Mouse (Mus musculus) MN1 (cell line): ENCODE measurements around the gene Iqcm.
"Not testable (repeated sequence)": the region's sequence is repeated elsewhere in the genome, so short reads cannot be mapped to it uniquely, and the experiment has no call there.

Experiments used
- DNase-seq: peaks from one replicate; pipeline ENCODE4 v3.0.0-alpha.2; 2016; ENCODE audit warnings: low spot score

Gene Iqcm

DNA sequence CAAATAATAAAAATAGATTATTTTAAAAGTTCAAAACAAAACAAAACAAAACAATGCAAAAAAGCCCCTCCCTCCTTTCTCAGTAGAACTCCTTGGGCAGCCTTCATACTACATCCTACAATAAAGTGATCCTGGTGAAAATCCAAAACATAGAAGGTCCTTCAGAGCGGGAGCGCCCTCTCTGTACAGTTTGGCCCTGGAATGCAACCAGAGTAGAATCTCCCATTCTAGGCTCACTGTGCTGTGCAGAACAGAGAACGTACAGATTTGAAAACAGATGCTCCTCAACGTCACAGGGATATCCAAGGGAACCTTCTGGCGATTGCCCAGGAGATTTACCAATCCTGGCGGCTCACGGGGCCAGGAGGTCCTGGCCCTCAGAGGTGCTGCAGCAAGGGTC, at the start of gene Iqcm:
Iqcm (plus strand) TSS at position 301 of the 400 bp plus-strand sequence.
- no peak for DNase-seq

DNA sequence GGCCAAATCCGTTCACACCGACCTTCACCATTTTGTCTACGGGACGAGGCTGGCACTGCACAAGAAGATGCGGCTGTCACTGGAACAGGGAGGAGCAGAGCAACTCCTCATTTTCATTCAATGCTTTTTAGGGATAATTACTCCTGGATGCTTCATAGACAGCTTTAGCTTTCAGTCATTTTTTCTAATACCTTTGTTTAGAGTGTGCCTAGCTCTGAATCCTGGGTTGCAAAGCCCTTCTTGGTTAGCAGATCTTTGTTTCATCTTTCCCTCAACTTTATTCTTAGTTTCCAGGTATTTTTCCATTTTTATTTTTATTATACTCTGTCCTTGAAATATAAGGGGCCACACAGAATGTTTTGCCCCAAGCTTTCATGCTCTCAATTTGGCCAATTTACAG, 42.0 kb upstream of the Iqcm start, which contains the start of gene Gm10358:
Gm10358 (minus strand) TSS at position 101 of the 400 bp plus-strand sequence.
- no peak for DNase-seq

DNA sequence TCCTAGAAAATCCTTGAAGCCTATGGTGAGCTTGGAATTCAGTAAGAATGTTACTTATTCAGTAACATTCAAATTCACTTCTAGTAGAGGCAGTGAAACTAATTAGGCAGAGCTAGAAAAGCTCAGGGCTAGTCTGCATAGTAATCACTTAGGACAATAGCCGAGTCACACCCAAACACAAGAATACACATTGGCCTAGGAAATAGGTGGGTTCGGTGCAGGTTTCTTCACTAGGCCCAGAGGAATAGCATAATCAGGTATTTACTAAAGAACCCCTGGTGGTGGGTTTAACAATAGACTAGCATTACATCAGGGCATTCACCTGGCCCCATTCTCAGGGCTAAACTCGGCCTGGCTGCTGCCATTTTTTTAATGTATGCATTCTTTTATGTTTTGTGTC, 32.8 kb upstream of the Iqcm start:
- not testable (repeated sequence) for DNase-seq

DNA sequence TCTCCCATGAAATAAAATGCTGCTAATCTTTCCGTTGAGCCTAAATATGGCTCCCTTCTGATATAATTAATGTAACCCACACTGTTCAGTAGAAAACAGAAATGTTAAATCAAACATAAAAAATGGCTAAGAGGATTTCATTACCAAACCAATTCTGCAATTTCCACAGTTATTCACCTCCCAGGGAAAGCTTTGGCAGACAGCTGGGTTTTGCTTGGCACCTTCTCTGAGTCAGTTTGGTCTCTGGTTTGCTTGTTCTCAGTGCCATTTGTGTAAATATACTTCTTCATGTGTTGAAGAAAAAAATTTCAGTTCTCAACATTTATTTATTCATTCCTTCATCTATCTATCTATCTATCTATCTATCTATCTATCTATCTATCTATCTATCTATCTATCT, 28.3 kb downstream of the Iqcm start:
- DNase-seq: no peak

DNA sequence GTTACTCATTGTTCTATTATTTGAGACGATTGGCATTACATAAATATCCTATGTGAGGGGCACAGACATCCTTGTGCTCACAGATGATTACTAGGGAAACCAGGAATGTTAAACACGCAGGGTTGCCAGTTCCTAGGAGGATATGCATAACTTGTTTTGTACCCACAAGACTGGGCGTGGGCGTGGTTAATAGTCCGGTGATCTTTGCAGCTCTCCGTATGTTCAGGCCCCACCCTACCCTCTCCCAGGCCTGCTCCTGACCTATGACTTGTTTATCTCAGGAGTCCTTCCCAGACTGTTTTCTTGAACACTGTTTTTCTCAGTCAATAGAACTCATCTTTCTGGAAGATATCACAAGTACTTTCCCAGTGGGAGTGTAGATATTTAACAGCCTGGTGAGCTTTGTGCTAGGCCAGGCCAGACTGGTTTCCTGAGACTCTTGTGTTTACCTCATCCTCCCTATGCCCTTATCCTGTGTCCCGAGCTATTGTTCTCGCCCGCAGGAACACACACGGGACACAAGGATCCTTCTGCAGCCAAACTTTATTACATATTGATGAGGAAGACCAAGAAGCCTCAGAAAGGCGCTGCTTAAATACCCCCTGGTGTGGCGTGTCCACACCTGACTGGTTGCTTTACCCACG, 40.7 kb downstream of the Iqcm start:
- DNase-seq: no peak

DNA sequence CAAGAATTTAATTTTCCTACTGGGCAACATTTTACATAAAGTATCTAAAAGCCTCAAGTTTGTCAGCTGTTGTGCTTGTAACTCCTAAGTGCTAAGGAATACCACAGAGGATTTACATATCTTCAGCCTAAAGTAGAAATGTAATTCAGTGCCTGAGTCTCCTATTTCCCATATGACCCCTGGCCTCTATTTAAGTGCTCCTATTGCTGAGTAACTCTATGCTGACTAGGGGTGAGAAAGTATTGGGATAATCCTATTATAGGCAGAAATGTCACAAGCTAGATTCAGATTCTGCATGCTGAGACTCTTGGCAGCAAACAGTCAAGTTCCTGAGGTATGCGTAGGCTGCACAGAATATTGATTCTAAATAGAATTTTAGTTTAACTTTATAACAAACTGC, 60.8 kb downstream of the Iqcm start:
- DNase-seq: no peak

DNA sequence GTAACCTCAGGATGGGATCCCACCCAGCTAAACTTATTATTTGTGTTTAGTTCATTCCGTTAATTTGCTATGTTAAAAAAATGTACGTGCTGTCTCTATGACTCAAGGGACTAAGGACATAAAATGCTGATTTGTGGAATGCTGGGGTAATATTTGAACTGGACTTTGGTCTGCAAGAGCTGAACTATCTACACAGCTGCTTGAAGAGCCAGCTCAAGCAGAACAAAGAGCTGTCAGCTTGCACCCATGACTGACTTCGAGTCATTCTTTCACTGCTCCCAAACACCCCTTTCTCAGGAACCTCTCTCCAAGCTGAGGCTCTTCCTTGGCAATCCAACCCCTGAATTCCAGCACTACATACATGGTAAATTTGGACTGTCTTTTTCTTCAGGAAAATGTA, 65.3 kb downstream of the Iqcm start:
- DNase-seq: no peak

DNA sequence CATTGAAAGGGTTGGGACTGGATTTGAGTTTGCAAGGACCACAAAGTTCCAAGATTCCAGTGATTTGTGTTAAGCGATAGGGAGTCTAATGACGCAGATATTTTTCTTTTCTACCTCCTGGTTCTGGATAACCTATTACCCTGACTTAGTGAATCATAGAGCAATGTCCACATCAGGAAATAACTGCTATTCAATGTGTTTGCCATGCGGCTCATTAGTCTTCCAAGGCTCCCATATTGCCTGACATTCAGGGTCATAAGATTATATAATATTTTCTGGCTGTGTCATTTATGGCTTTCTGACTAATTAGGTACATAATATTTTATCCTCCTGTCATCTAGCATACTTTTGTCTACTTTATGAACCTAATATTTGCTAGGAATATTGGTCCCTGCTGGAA, 100.8 kb downstream of the Iqcm start:
- no peak for DNase-seq

DNA sequence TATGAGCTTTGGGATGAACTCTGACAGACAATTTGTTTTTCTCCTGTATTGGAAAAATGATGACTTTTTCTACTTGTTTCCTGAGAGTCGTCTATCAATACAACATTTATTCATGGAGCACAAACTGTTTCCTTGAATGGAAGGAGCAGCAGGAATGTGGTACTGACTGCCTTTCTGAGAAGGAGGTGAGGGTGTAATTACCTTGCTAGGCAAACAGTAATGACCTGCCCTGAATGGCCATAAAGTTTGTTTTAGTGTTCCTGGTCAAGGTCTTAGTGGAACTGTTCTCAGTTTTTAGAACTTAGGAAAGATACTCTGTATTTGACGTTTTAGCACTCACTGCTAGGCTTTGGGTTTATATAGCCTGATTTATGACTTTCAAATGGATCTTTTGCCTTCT, 147.8 kb downstream of the Iqcm start:
- DNase-seq: no peak

DNA sequence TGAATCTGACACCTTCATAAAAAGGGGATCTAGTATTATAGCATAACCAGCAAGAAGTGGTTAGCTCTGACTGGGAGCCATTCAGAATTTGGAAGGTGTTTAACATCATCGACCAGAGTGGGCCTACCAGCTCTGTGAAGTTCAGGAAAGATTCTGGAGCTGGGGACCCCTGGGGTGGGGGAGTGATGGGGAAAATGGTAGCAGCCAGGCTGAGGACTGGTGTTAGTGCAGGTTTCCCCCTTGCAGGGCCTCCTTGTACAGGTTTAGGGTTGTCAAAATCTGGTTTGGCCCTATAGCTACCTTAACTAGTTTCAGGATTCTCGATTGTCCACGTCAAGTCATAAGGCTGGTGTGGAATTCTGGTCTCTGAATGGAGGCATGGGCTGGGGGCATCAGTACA, 194.5 kb downstream of the Iqcm start:
- no peak for DNase-seq

DNA sequence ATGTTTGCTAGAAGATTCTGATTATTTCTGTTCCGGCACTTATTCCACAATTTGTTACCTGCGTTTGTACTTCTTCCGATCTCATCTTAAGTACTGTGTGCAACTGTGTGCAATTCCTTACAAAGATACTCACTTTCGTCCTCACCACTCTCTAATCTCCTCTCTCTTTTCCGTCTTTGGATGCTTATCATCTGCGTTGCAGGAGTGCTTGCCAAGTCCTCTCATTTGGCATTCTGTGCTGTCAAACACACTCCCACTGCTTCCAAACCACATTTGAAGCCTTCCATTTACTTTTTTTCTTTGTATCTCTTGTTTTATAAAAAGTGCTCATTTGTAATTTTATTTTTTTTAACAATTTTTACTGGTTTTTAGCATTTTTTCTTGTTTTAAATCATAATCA, 210.8 kb downstream of the Iqcm start:
- no peak for DNase-seq

DNA sequence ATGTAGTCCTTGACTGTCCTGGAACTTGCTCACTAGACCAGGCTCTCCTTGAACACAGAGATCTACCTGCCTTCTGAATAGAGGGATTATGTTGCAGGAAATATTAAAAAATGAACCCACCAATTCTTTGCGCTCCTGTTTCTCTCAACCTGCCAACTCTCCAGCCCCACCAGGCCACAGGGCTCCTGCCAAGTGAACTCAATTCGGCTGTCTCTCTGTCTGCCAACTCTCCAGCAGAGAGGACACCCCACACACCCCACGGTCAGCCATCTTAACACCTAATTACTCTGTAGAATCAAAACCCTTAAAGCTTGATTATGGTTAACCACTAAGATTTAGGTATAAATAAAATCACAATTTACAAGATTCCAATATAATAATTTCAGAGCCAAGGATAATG, 298.1 kb downstream of the Iqcm start:
- no peak for DNase-seq

DNA sequence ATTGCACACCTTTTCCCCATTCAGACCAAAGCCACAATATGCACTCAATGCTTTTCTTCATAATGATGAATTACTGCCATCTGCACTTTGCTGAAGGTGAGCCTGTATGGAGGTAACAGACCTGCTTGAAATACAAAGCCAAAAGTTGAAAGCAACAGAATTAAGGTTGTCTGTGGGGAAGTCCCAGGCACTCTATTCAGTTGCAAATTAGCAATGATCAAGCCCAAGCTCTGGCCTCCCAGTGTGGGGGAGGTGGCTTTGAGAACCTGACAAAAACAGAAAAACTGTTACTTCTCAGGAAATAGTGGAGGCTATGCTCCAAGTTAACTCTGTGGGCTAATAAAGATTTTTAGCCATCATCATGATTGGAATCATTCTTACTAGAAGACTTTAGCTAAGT, 307.1 kb downstream of the Iqcm start:
- DNase-seq: no peak

DNA sequence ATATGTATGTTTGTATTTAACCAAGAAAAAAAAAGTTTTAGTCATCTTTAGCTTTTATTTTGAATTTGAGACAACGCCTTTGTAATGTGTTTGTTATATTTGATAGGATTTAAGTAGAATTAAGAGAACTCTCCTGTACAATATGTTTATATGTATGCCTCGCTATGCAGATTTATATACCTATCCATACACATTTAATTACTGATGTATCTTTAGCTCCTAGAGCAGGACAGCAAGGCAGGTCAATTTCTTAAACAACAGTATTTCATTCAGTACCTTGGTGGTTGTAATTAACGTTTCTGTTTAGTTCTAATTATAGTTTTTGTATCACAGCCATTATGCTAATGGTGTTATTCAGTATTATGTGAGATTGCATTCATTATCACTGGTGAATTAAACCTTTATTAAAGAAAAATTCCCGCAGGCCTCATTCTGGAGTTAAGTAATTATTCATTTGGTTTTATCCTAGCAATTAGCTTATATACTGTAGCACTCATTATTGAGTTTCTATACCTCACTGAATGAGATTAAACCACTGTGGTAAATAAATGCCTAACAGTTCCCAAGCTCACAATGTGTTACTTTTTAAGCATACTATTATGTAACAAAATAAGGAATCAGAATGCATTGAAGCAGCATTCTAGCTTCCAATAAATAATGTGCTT, 380.1 kb downstream of the Iqcm start:
- DNase-seq: no peak

DNA sequence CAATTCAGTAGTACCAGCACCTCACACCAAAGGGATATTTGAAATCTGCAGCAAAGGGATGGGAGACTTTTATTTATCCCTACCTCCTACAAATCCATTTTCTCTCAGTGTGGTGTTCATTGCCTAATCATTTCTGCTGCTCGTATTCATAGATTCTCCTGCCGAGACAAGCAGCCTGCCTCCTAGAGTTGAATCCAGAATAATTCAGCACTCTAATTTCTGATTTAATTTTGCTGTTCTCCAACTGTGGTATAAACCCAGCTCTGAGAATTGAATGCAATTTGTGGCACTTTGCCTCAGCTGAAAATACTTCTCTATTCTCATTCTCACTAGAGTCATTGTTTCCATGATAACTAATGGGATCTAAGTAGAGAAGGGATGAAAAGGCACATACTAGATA, 386.8 kb downstream of the Iqcm start:
- no peak for DNase-seq

DNA sequence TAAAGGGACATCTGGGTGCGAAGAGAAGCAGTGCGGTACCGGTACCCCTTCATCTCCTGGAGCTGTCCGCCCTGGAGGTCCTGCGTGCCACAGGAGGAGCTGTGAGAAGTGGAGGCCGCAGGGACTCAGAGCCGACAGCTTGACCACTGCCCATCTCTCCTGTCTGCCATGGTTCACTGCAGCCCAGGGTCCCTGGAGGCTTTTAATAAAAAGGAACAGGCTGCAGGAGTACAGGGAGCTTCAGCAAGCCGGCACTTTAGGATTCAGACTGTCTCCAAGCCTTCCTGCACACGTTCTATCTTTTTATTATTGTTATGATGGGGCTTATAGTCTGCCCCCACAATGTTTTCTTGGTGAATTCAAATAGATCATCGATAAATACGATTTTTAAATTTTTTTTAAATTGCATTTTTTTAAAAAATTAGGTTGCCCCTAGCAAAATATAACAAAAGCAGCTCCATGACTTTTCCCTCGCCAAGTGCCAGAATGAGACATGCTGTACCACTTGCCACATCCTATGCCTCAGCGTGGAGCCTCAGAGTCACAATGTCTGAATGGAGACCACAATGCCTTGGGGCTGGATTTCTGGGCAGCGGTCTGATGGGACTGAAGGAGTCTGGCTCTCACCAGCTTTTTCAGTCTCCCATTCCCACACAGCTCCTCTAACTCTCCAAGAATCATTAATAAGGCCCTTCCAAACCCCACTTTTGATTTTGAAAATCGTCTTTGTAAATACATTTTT, 469.3 kb downstream of the Iqcm start:
- DNase-seq: no peak

DNA sequence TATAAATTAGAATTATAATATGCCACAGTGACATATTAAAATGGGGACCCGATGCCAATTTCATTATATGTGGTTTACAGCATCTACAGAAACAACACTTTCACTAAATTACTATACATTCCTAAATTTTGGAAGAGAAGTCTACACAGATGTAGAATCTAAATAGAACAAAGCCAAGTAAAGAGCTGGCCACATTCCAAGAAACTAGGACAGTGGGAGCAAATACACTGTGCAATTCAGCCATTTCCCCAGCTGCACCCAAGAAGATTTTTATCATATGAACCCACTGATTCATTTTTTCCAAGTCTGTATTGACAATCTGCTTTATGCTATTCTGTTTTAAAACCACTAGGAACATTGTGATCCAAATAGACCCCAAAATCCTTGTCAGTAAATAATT, 500.7 kb downstream of the Iqcm start:
- no peak for DNase-seq

DNA sequence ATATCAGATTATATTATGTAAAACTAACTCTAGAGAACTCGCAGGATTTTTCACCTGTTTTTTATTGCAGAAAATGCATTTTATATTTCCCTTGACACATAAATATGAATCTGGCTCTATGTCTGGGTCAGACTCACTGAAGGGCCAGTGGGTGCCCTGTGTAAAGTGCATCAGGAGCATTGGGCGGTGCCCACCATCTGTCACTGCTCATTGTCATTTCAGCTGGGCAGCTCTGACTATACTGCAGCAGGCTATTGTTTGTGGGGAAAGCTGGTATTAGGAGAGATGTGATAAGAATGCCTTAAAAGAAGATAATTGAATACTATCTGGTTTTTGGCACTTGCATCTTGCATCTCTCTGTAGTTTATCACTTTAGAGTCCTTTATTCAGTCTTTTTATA, 507.5 kb downstream of the Iqcm start:
- no peak for DNase-seq

DNA sequence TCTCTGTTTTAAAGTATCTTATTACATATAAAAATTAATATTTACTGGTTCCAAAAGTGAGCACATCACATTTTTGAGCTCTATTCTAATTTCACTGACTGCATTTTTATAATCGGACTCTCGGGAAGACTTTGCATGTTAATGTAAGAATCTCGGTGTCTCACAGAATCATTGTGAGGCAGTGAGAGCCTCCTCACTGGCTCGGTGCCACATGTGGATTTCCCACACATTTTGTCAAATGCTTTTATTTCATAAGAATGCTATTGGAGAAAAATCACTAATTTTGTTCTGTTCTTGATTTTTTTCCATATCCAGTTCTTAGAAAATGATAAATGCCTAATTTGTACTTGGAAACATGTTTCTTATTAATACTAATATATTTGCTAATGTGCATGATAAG, 570.0 kb downstream of the Iqcm start:
- no peak for DNase-seq
